Mouse (Mus musculus) MEL (cell line): Measurements from ENCODE around the gene Zbtb7a.

Source experiments
- CHD1 ChIP-seq: IDR thresholded peaks from 2 replicates; pipeline ENCODE4 v1.6.1; 2012; ENCODE audit warnings: low read depth, mild to moderate bottlenecking, inconsistent platforms, low read length, improper control_type of control experiment
- CTCF ChIP-seq, 3 experiments: IDR thresholded peaks in 2 of 3; conservative IDR thresholded peaks in 1 of 3; 2 replicates each; pipeline ENCODE4 v1.5.1; 2011 to 2012; ENCODE audit warnings: low read length in 3 of 3, low read depth in 2 of 3, mild to moderate bottlenecking in 2 of 3, improper control_type of control experiment in 1 of 3, inconsistent platforms in 1 of 3, mixed read lengths in 1 of 3, moderate library complexity in 1 of 3; ENCODE audit not compliant: control insufficient read depth in 1 of 3, insufficient read depth in 1 of 3, poor library complexity in 1 of 3, severe bottlenecking in 1 of 3
- EP300 ChIP-seq, 2 experiments: IDR thresholded peaks; 2 replicates each; pipeline ENCODE4 v1.6.1; 2011; ENCODE audit warnings: improper control_type of control experiment in 2 of 2, low read length in 2 of 2, low read depth in 1 of 2, mild to moderate bottlenecking in 1 of 2
- ETS1 ChIP-seq: IDR thresholded peaks from 2 replicates; pipeline ENCODE4 v1.6.1; 2012; ENCODE audit warnings: low read depth, mild to moderate bottlenecking, inconsistent platforms, low read length, improper control_type of control experiment, moderate library complexity
- NRF1 ChIP-seq: IDR thresholded peaks from 2 replicates; pipeline ENCODE4 v1.6.1; 2014; ENCODE audit warnings: low read depth, mild to moderate bottlenecking, inconsistent platforms, low read length, improper control_type of control experiment, moderate library complexity; ENCODE audit not compliant: poor library complexity, insufficient read depth, severe bottlenecking
- POLR2A ChIP-seq, 2 experiments: IDR thresholded peaks; 2 replicates each; pipeline ENCODE4 v1.6.1; 2011 to 2012; ENCODE audit warnings: low read length in 2 of 2, mild to moderate bottlenecking in 2 of 2, control low read depth in 1 of 2, improper control_type of control experiment in 1 of 2, low read depth in 1 of 2, moderate library complexity in 1 of 2; ENCODE audit not compliant: control insufficient read depth in 1 of 2, insufficient read depth in 1 of 2, poor library complexity in 1 of 2
- RCOR1 ChIP-seq: IDR thresholded peaks from 2 replicates; pipeline ENCODE4 v1.6.1; 2012; ENCODE audit warnings: low read depth, mild to moderate bottlenecking, inconsistent platforms, low read length, improper control_type of control experiment
- USF1 ChIP-seq: IDR thresholded peaks from 2 replicates; pipeline ENCODE4 v1.6.1; 2014; ENCODE audit warnings: low read depth, mild to moderate bottlenecking, inconsistent platforms, low read length, improper control_type of control experiment, moderate library complexity
- ZMIZ1 ChIP-seq: IDR thresholded peaks from 2 replicates; pipeline ENCODE4 v1.6.1; 2012; ENCODE audit warnings: low read depth, mild to moderate bottlenecking, inconsistent platforms, low read length, improper control_type of control experiment, moderate library complexity
- ZNF384 ChIP-seq: IDR thresholded peaks from 2 replicates; pipeline ENCODE4 v1.6.1; 2012; ENCODE audit warnings: low read depth, mild to moderate bottlenecking, inconsistent platforms, low read length, improper control_type of control experiment

- TF ChIP-seq CHD1 (no peak), POLR2A (IDR thresholded peaks at IDR 0.05; ENCODE audit: control insufficient read depth in 1 of 2, insufficient read depth in 1 of 2, low read depth in 1 of 2, low read length in 2 of 2, poor library complexity in 1 of 2) (no peak), ZNF384 (no peak), ZMIZ1 (no peak), CTCF (IDR thresholded peaks at IDR 0.05 in 2 of 3, conservative IDR thresholded peaks at IDR 0.05 in 1 of 3; ENCODE audit: control insufficient read depth in 1 of 3, insufficient read depth in 1 of 3, low read depth in 2 of 3, low read length in 3 of 3, poor library complexity in 1 of 3, severe bottlenecking in 1 of 3) (no peak), EP300 (IDR thresholded peaks at IDR 0.05; ENCODE audit: low read depth in 1 of 2, low read length in 2 of 2) (no peak), ETS1 (no peak), USF1 (no peak), RCOR1 (no peak), NRF1 (no peak)
Measured at GRCm38 (mm10) chr10:81145778-81146177, 10.8 kb downstream of the Zbtb7a start.
